Mouse (Mus musculus): ENCODE measurements around the gene Cox6a1. TPM values are rescaled to one million over a fixed set of nuclear protein-coding genes. Genes with fewer than 3 reads are reported as not detected.
A peak's percentile ranks its signal among the peaks of the same experiment; 100 is the strongest.

The Cox6a1 gene
- polyA plus RNA-seq, 1 experiment from 2014 or later = 1,174 TPM

GRCm38 (mm10) chr5:115340577-115341313, 8.0 kb downstream of the Cox6a1 start, which contains the start of the genes Gatc and Triap1:
Gatc (minus strand) TSS chr5:115341178.
Triap1 (plus strand) TSS chr5:115341225.
- H3K27me3 ChIP-seq = no peaks in the 10 kb centered on the region
- no peaks in the 10 kb centered on the region for H3K9me3 ChIP-seq
- ATAC-seq (ENCODE audit: low read depth) = peak; percentile 93
- peaks cover 49% of the 10 kb centered on the region for H3K36me3 ChIP-seq
- 2% methylated on average over 62 of the region's 62 CpGs for WGBS
- peaks cover 30% of the 10 kb centered on the region for H3K4me1 ChIP-seq (replicated peaks)
- peak within 1 kb of the TSS; percentile 81 for H3K9ac ChIP-seq
- peak within 1 kb of the TSS; percentile 72 for H3K4me3 ChIP-seq
- H3K4me2 ChIP-seq = peak within 1 kb of the TSS; percentile 80
- H3K27ac ChIP-seq (replicated peaks) = peak within 1 kb of the TSS; percentile 91

- Histone ChIP-seq H3K9me3 (no peaks in the 10 kb centered on the region), H3K9ac (peak overlapping the region; percentile 81), H3K4me2 (peak overlapping the region; percentile 80), H3K27ac (replicated peaks) (no peak overlapping the region), H3K4me1 (replicated peaks) (peaks cover 30% of the 10 kb centered on the region), H3K36me3 (peaks cover 49% of the 10 kb centered on the region), H3K4me3 (peak overlapping the region; percentile 72), H3K27me3 (no peaks in the 10 kb centered on the region)
- ATAC-seq (ENCODE audit: low read depth) = no peak
- 39% methylated on average over 7 of the region's 7 CpGs for WGBS
Observed at GRCm38 (mm10) chr5:115340007-115340406, 8.8 kb downstream of the Cox6a1 start.

- H3K4me3 ChIP-seq = no peak overlapping the region
- H3K36me3 ChIP-seq = peaks cover 71% of the 10 kb centered on the region
- H3K27me3 ChIP-seq = no peaks in the 10 kb centered on the region
- H3K4me1 ChIP-seq (replicated peaks) = peaks cover 14% of the 10 kb centered on the region
- H3K4me2 ChIP-seq = no peak overlapping the region
- no peak for ATAC-seq (ENCODE audit: low read depth)
- no peaks in the 10 kb centered on the region for H3K9me3 ChIP-seq
- WGBS = 86% methylated on average over 3 of the region's 3 CpGs
- no peak overlapping the region for H3K9ac ChIP-seq
- no peak overlapping the region for H3K27ac ChIP-seq (replicated peaks)
Observed at GRCm38 (mm10) chr5:115333626-115334025, 15.2 kb downstream of the Cox6a1 start.

- Histone ChIP-seq H3K4me1 (replicated peaks) (peaks cover 27% of the 10 kb centered on the region), H3K27ac (replicated peaks) (no peak overlapping the region), H3K4me2 (no peak overlapping the region), H3K27me3 (no peaks in the 10 kb centered on the region), H3K36me3 (peaks cover 61% of the 10 kb centered on the region), H3K4me3 (no peak overlapping the region), H3K9ac (no peak overlapping the region), H3K9me3 (no peaks in the 10 kb centered on the region)
- WGBS = 88% methylated on average over 9 of the region's 9 CpGs
- no peak for ATAC-seq (ENCODE audit: low read depth)
Observed at GRCm38 (mm10) chr5:115330955-115331354, 17.8 kb downstream of the Cox6a1 start.

GRCm38 (mm10) chr5:115327610-115328548, 20.9 kb downstream of the Cox6a1 start:
- ATAC-seq (ENCODE audit: low read depth) = peak; percentile 9; the same call in 1 of the 2 replicates
- no peaks in the 10 kb centered on the region for H3K27me3 ChIP-seq
- H3K9ac ChIP-seq = peak overlapping the region; percentile 96
- H3K27ac ChIP-seq (replicated peaks) = peak overlapping the region; percentile 92
- peaks cover 30% of the 10 kb centered on the region for H3K36me3 ChIP-seq
- no peaks in the 10 kb centered on the region for H3K9me3 ChIP-seq
- under 1% methylated on average over 55 of the region's 55 CpGs for WGBS
- H3K4me3 ChIP-seq = peak overlapping the region; percentile 96
- H3K4me2 ChIP-seq = peak overlapping the region; percentile 86
- peaks cover 31% of the 10 kb centered on the region for H3K4me1 ChIP-seq (replicated peaks)

GRCm38 (mm10) chr5:115326875-115327609, 21.7 kb downstream of the Cox6a1 start, which contains the start of gene Srsf9:
Srsf9 (plus strand) TSS chr5:115327177.
- ATAC-seq (ENCODE audit: low read depth) = peak; percentile 91
- peak within 1 kb of the TSS; percentile 96 for H3K9ac ChIP-seq
- H3K4me1 ChIP-seq (replicated peaks) = peaks cover 31% of the 10 kb centered on the region
- H3K9me3 ChIP-seq = no peaks in the 10 kb centered on the region
- H3K27ac ChIP-seq (replicated peaks) = peak within 1 kb of the TSS; percentile 92
- peaks cover 22% of the 10 kb centered on the region for H3K36me3 ChIP-seq
- peak within 1 kb of the TSS; percentile 96 for H3K4me3 ChIP-seq
- H3K27me3 ChIP-seq = no peaks in the 10 kb centered on the region
- under 1% methylated on average over 72 of the region's 97 CpGs for WGBS
- peak within 1 kb of the TSS; percentile 86 for H3K4me2 ChIP-seq

- WGBS = 29% methylated on average over 11 of the region's 11 CpGs
- H3K36me3 ChIP-seq = peaks cover 15% of the 10 kb centered on the region
- peak overlapping the region; percentile 96 for H3K9ac ChIP-seq
- H3K4me3 ChIP-seq = peak overlapping the region; percentile 96
- H3K9me3 ChIP-seq = no peaks in the 10 kb centered on the region
- H3K27ac ChIP-seq (replicated peaks) = peak overlapping the region; percentile 92
- peak; percentile 59 for ATAC-seq (ENCODE audit: low read depth)
- peak overlapping the region; percentile 86 for H3K4me2 ChIP-seq
- peaks cover 31% of the 10 kb centered on the region for H3K4me1 ChIP-seq (replicated peaks)
- H3K27me3 ChIP-seq = no peaks in the 10 kb centered on the region
Observed at GRCm38 (mm10) chr5:115326256-115326831, 22.4 kb downstream of the Cox6a1 start.

GRCm38 (mm10) chr5:115319004-115319940, 29.5 kb downstream of the Cox6a1 start:
- Histone ChIP-seq H3K4me1 (replicated peaks) (peaks cover 39% of the 10 kb centered on the region), H3K4me3 (peak overlapping the region; percentile 37), H3K9me3 (no peaks in the 10 kb centered on the region), H3K9ac (peak overlapping the region; percentile 67), H3K36me3 (no peaks in the 10 kb centered on the region), H3K27me3 (no peaks in the 10 kb centered on the region), H3K4me2 (peak overlapping the region; percentile 74), H3K27ac (replicated peaks) (peak overlapping the region; percentile 69)
- ATAC-seq (ENCODE audit: low read depth) = peak; percentile 59; the same call in 1 of the 2 replicates
- under 1% methylated on average over 22 of the region's 22 CpGs for WGBS

- H3K4me3 ChIP-seq = 0 out of 2 replicates have a peak overlapping the region, but pooled peaks have one; percentile 0
Observed at GRCm38 (mm10) chr5:115317645-115318328, 31.0 kb downstream of the Cox6a1 start.

More at GRCm38 (mm10) chr5:115317645-115318328, 31.0 kb downstream of the Cox6a1 start:
- Histone ChIP-seq H3K4me2 (peak overlapping the region; percentile 74), H3K36me3 (no peaks in the 10 kb centered on the region), H3K9me3 (no peaks in the 10 kb centered on the region), H3K27me3 (no peaks in the 10 kb centered on the region), H3K27ac (replicated peaks) (peak overlapping the region; percentile 86), H3K9ac (peak overlapping the region; percentile 67; the same call in 1 of the 2 replicates), H3K4me1 (replicated peaks) (peaks cover 45% of the 10 kb centered on the region)
- ATAC-seq (ENCODE audit: low read depth) = peak; percentile 34; the same call in 1 of the 2 replicates
- 3% methylated on average over 10 of the region's 10 CpGs for WGBS

Data from neural tube, embryonic 13.5 days (tissue).